Comparison of ENCODE assay signal across 8 mouse cellular contexts in the genomic region with DNA sequence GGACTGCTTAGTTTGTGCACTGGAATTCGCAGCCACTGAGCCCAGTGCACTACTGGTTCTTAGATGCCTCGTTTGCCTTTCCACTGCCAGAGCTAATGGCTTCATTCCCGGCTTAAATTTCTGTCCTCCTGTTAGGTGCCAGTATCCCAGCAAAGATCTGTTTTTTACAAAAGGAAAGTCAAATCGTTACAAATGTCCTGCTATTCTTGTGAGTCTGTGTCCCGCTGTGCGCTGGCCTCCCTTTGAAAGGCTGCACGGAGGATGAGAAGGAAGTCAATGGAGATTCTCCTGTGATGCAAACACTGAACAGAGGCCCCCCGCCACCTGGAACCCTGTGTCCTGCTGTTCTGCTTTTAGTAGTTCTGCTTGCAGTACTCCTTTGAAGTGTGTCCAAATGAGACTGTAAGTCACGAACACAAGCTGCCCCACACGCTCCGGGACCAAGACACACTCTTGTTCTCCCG.
A peak's percentile ranks its signal among the peaks of the same experiment; 100 is the strongest.
DNase-seq lines count a peak whose midpoint lies in the region; ATAC-seq and TF ChIP-seq lines count a peak whose summit lies in the region.

No protein-coding gene starts in this region.

- peak overlapping the region; percentile 36 for H3K4me3 ChIP-seq in heart, embryonic 12.5 days
- H3K4me3 ChIP-seq in forebrain, embryonic 10.5 days = peak overlapping the region; percentile 34
- H3K4me3 ChIP-seq in hindbrain, postnatal 0 days (ENCODE audit: low read length) = peak overlapping the region; percentile 21
- H3K4me3 ChIP-seq in neural tube, embryonic 14.5 days (ENCODE audit: low read depth, low read length) = peak overlapping the region; percentile 2; the same call in 1 of the 2 replicates
- H3K4me3 ChIP-seq in thymus, adult 2 months (ENCODE audit: control insufficient read depth, insufficient read depth, low read length) = no peak overlapping the region

- peaks cover 8% of the 10 kb centered on the region; the same call in 1 of the 2 replicates for H3K4me1 ChIP-seq in heart, embryonic 12.5 days (replicated peaks)
- H3K4me1 ChIP-seq in forebrain, embryonic 10.5 days = peaks cover 19% of the 10 kb centered on the region
- no peaks in the 10 kb centered on the region for H3K4me1 ChIP-seq in hindbrain, postnatal 0 days (ENCODE audit: insufficient read depth, low read length)
- H3K4me1 ChIP-seq in neural tube, embryonic 14.5 days (ENCODE audit: control insufficient read depth, insufficient read depth, low read length) = peaks cover 5% of the 10 kb centered on the region; the same call in 1 of the 2 replicates
- H3K4me1 ChIP-seq in thymus, adult 2 months (replicated peaks; ENCODE audit: control insufficient read depth, insufficient read depth, low read length) = no peaks in the 10 kb centered on the region

- TF ChIP-seq POLR2A in thymus, adult 2 months (IDR thresholded peaks at IDR 0.05; ENCODE audit: control insufficient read depth, extremely low read depth, insufficient read depth, low read length, poor library complexity) = no peak

- H3K27ac ChIP-seq in heart, embryonic 12.5 days (ENCODE audit: poor library complexity, severe bottlenecking) = no peak overlapping the region
- no peak overlapping the region for H3K27ac ChIP-seq in forebrain, embryonic 10.5 days
- H3K27ac ChIP-seq in hindbrain, postnatal 0 days = no peak overlapping the region
- no peak overlapping the region for H3K27ac ChIP-seq in neural tube, embryonic 14.5 days (ENCODE audit: low read depth, low read length)
- no peak overlapping the region for H3K27ac ChIP-seq in thymus, adult 2 months (ENCODE audit: control insufficient read depth, insufficient read depth, low read length)

- no peak for ATAC-seq in heart, embryonic 12.5 days (ENCODE audit: insufficient number of reproducible peaks, low FRiP score)
- ATAC-seq in hindbrain, postnatal 0 days = peak; percentile 58; the same call in 1 of the 2 replicates
- peak; percentile 88 for ATAC-seq in neural tube, embryonic 14.5 days (ENCODE audit: low read depth)

- 8% methylated on average over 12 of the region's 12 CpGs for WGBS in heart, embryonic 12.5 days
- 3% methylated on average over 12 of the region's 12 CpGs for WGBS in forebrain, embryonic 10.5 days
- 3% methylated on average over 12 of the region's 12 CpGs for WGBS in hindbrain, postnatal 0 days
- 2% methylated on average over 12 of the region's 12 CpGs for WGBS in neural tube, embryonic 14.5 days
- WGBS in thymus, adult 2 months = 56% methylated on average over 12 of the region's 12 CpGs

- no peaks in the 10 kb centered on the region for H3K36me3 ChIP-seq in heart, embryonic 12.5 days
- H3K36me3 ChIP-seq in forebrain, embryonic 10.5 days (replicated peaks) = no peaks in the 10 kb centered on the region
- no peaks in the 10 kb centered on the region for H3K36me3 ChIP-seq in hindbrain, postnatal 0 days (ENCODE audit: insufficient read depth, low read length)
- H3K36me3 ChIP-seq in neural tube, embryonic 14.5 days (ENCODE audit: control insufficient read depth, insufficient read depth, low read length) = no peaks in the 10 kb centered on the region
- no peaks in the 10 kb centered on the region for H3K36me3 ChIP-seq in thymus, adult 2 months (ENCODE audit: control insufficient read depth, insufficient read depth, low read length)

- peak overlapping the region; percentile 77 for H3K4me2 ChIP-seq in heart, embryonic 12.5 days
- peak overlapping the region; percentile 49 for H3K4me2 ChIP-seq in hindbrain, postnatal 0 days (ENCODE audit: low read depth, low read length)
- peak overlapping the region; percentile 37 for H3K4me2 ChIP-seq in neural tube, embryonic 14.5 days (ENCODE audit: low read depth, low read length)

- peak overlapping the region; percentile 54; the same call in 1 of the 2 replicates for H3K9ac ChIP-seq in heart, embryonic 12.5 days
- 0 out of 2 replicates have a peak overlapping the region, but pooled peaks have one; percentile 9 for H3K9ac ChIP-seq in hindbrain, postnatal 0 days (replicated peaks; ENCODE audit: low read length)
- H3K9ac ChIP-seq in neural tube, embryonic 14.5 days (replicated peaks; ENCODE audit: low read depth, low read length) = no peak overlapping the region

- no peak for DNase-seq in heart, adult 8-10 months (ENCODE audit: low spot score)
- DNase-seq in brain, adult 2 months (ENCODE audit: low read depth, low spot score) = peak; percentile 85
- DNase-seq in forebrain, embryonic 10.5 days (ENCODE audit: extremely low spot score, low spot score) = peak; percentile 64
- peak; percentile 67 for DNase-seq in hindbrain, postnatal 0 days (ENCODE audit: low spot score)
- DNase-seq in ovary, postnatal 10 days (ENCODE audit: low spot score) = no peak
- no peak for DNase-seq in thymus, adult 2 months

- TF ChIP-seq CTCF in hindbrain, postnatal 0 days (IDR thresholded peaks at IDR 0.05; ENCODE audit: low read depth) = no peak
- TF ChIP-seq CTCF in thymus, adult 2 months (IDR thresholded peaks at IDR 0.05; ENCODE audit: borderline replicate concordance, control insufficient read depth, extremely low read depth, insufficient read depth, low read length, poor library complexity) = no peak

- no peaks in the 10 kb centered on the region for H3K9me3 ChIP-seq in heart, embryonic 12.5 days (replicated peaks)
- no peaks in the 10 kb centered on the region for H3K9me3 ChIP-seq in forebrain, embryonic 10.5 days
- H3K9me3 ChIP-seq in hindbrain, postnatal 0 days (ENCODE audit: low read length) = no peaks in the 10 kb centered on the region
- no peaks in the 10 kb centered on the region for H3K9me3 ChIP-seq in neural tube, embryonic 14.5 days (ENCODE audit: control insufficient read depth, low read length)

- no peaks in the 10 kb centered on the region for H3K27me3 ChIP-seq in heart, embryonic 12.5 days (replicated peaks)
- peaks cover 91% of the 10 kb centered on the region for H3K27me3 ChIP-seq in forebrain, embryonic 10.5 days (ENCODE audit: poor library complexity, severe bottlenecking)
- H3K27me3 ChIP-seq in hindbrain, postnatal 0 days (ENCODE audit: insufficient read depth, low read length) = no peaks in the 10 kb centered on the region
- H3K27me3 ChIP-seq in neural tube, embryonic 14.5 days (ENCODE audit: control insufficient read depth, insufficient read depth, low read length) = no peaks in the 10 kb centered on the region
- H3K27me3 ChIP-seq in thymus, adult 2 months (ENCODE audit: control insufficient read depth, insufficient read depth, low read length) = no peaks in the 10 kb centered on the region

Comparison
In these comparisons a context has a peak if more than half of its experiments do, and no peak if none do; other contexts are left out.
1. DNase-seq: peak in brain, adult 2 months (single experiment), forebrain, embryonic 10.5 days (single experiment) and hindbrain, postnatal 0 days (single experiment); none in heart, adult 8-10 months (single experiment), ovary, postnatal 10 days (single experiment) and thymus, adult 2 months (single experiment).
2. Peak in every context shown above with its lines, with median percentiles within 50 percentile points of each other: H3K4me2 ChIP-seq.